Mouse (Mus musculus): ENCODE measurements at regions not wholly inside any gene's neighbourhood (a gene's known extent, or its start where the extent isn't known, plus 50 kb on each side); places are given as distances from the start of the nearest gene placed in this dataset.
A peak's percentile ranks its signal among the peaks of the same experiment; 100 is the strongest.
"Not testable (repeated sequence)": the region's sequence is repeated elsewhere in the genome, so short reads cannot be mapped to it uniquely, and the experiment has no call there.

DNA sequence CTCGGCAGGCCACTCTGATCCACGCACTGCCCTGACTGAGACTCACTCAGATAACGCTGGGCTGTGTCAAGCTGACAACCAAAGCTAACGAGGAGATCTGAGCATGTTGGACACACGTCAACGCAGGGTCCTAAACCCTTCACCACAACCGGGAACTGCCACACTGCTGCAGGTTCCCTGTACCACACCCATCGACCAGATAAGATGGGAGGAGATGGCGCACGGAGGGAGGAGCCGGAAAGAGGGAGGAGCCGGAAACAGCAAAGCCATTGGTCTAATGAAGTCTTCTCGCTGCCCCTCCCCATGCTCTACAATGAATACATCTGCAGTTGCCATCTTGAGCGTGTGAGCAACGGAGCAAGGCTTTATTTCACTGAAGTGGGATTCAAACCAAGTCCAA lies 182.9 kb upstream of the Rpl38 start:
- H3K4me1 ChIP-seq: peaks cover 17% of the 10 kb centered on the region; the same call in 1 of the 2 replicates
- no peak for ATAC-seq (ENCODE audit: insufficient number of reproducible peaks, low FRiP score, low TSS enrichment, low read depth)
- H3K9me3 ChIP-seq (replicated peaks): no peaks in the 10 kb centered on the region
- no peak overlapping the region for H3K9ac ChIP-seq
- H3K4me3 ChIP-seq (replicated peaks): no peak overlapping the region
- no peaks in the 10 kb centered on the region for H3K36me3 ChIP-seq
- 0 out of 2 replicates have a peak, but pooled peaks cover 4% of the 10 kb centered on the region for H3K27me3 ChIP-seq
- WGBS: 70% methylated on average over 15 of the region's 15 CpGs
- H3K27ac ChIP-seq (replicated peaks): no peak overlapping the region
- no peak overlapping the region for H3K4me2 ChIP-seq (replicated peaks)

DNA sequence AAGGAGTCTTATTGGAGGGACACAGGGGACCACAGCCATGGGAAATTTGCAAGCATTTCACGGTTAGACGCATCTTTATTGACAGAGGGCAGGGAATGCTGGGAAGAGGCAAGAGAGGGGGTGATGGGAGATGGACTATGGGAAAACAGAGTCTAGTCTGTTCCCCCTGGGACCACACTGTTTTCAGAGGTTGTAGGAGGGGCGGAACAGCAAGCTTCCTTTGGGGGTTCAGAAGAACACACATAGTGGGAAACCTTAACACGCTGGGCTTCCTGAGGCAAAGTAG lies 183.7 kb upstream of the Rpl38 start:
- Histone ChIP-seq H3K4me3 (replicated peaks) (no peak overlapping the region), H3K27me3 (no peaks in the 10 kb centered on the region), H3K9me3 (replicated peaks) (no peaks in the 10 kb centered on the region), H3K4me1 (peaks cover 17% of the 10 kb centered on the region; the same call in 1 of the 2 replicates), H3K27ac (replicated peaks) (no peak overlapping the region), H3K4me2 (replicated peaks) (no peak overlapping the region), H3K36me3 (no peaks in the 10 kb centered on the region), H3K9ac (no peak overlapping the region)
- ATAC-seq (ENCODE audit: insufficient number of reproducible peaks, low FRiP score, low TSS enrichment, low read depth): no peak
- WGBS: 78% methylated on average over 4 of the region's 4 CpGs

DNA sequence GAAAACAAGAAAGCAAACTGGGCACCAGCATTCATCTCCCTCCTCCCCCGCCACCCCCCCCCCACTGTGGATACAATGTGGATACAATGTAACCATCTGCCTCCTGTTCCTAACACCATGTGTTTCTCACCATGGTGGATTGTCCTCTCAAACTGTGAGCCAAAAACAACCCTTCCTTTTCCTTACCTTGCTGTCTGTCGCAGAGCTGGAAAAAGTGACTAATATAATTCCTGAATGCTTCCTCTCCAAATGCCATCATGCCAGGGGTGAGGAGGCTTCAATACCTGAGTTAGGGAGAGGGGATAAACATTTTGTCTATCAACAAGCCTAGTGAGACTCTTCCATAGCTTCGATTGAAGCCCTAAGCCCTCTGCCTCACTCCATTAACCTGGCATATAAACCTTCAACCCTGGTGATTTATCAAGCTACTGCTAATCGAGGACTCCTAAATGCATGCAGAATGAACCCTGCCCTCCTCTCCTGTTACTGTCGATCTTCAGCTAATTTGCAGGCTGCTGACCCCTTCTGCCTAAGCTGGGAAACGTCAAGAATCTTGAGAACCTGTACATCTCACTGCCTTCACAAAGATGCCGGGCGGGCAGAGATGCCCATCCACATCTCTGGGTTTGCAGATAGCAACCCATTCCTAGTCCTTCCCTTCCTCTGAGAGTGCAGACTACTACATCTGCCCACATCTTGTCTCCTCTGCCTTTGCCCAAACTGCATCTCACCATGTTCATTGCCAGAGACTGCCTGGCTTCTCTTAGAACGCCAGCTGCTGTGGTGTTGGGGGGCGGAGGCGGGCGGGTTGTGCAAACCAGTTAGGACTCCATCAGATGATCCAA lies 184.3 kb upstream of the Rpl38 start:
- 75% methylated on average over 12 of the region's 12 CpGs for whole genome bisulfite sequencing
- peaks cover 19% of the 10 kb centered on the region; the same call in 1 of the 2 replicates for H3K4me1 ChIP-seq
- no peak overlapping the region for H3K9ac ChIP-seq
- H3K4me3 ChIP-seq (replicated peaks): no peak overlapping the region
- no peaks in the 10 kb centered on the region for H3K36me3 ChIP-seq
- H3K27me3 ChIP-seq: no peaks in the 10 kb centered on the region
- no peak overlapping the region for H3K4me2 ChIP-seq (replicated peaks)
- H3K9me3 ChIP-seq (replicated peaks): no peaks in the 10 kb centered on the region
- no peak overlapping the region for H3K27ac ChIP-seq (replicated peaks)
- no peak for ATAC-seq (ENCODE audit: insufficient number of reproducible peaks, low FRiP score, low TSS enrichment, low read depth)

DNA sequence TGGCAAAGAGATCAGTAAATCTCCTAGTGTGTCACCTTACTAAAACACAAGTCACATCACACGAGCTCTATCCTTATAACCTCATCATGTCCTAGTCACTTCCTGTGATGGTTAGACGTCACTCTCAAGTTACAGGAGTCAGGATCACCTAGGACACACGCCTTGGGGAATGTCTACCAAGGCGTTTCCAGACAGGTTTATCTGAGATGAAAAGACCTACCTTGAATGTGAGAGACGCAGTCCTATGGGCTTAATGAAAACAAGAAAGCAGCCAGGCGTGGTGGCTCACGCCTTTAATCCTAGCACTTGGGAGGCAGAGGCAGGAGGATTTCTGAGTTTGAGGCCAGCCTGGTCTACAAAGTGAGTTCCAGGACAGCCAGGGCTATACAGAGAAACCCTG lies 185.0 kb upstream of the Rpl38 start:
- ATAC-seq (ENCODE audit: insufficient number of reproducible peaks, low FRiP score, low TSS enrichment, low read depth); H3K27ac ChIP-seq (replicated peaks); H3K9ac ChIP-seq; H3K27me3 ChIP-seq; H3K9me3 ChIP-seq (replicated peaks); H3K4me3 ChIP-seq (replicated peaks); H3K4me2 ChIP-seq (replicated peaks); H3K36me3 ChIP-seq: not testable (repeated sequence)
- 81% methylated on average over 7 of the region's 7 CpGs for WGBS
- peaks cover 21% of the 10 kb centered on the region; the same call in 1 of the 2 replicates for H3K4me1 ChIP-seq

DNA sequence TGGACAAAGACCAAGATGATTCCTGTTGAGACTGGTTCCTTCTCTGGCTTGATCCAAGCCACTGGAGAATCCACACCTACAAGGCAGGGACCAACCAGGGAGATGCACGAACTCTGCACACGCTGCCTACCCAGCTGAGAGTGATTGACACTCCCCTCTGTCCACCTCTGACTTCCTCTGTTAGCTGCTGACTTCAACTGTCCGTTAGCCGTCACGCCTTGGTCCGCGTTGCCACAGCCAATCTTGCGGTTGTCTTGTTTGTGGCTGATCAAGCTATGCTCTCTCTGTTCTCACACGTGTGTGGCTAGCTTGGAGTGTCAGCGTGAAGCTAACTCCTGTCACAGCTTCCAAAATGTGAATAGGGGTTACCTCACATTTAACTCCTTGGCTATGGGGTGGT lies 186.3 kb upstream of the Rpl38 start:
- Histone ChIP-seq H3K27ac (replicated peaks) (no peak overlapping the region), H3K9me3 (replicated peaks) (no peaks in the 10 kb centered on the region), H3K4me2 (replicated peaks) (no peak overlapping the region), H3K4me3 (replicated peaks) (no peak overlapping the region), H3K27me3 (no peaks in the 10 kb centered on the region), H3K4me1 (peaks cover 23% of the 10 kb centered on the region; the same call in 1 of the 2 replicates), H3K9ac (no peak overlapping the region), H3K36me3 (no peaks in the 10 kb centered on the region)
- WGBS: 75% methylated on average over 10 of the region's 10 CpGs
- ATAC-seq (ENCODE audit: insufficient number of reproducible peaks, low FRiP score, low TSS enrichment, low read depth): no peak

DNA sequence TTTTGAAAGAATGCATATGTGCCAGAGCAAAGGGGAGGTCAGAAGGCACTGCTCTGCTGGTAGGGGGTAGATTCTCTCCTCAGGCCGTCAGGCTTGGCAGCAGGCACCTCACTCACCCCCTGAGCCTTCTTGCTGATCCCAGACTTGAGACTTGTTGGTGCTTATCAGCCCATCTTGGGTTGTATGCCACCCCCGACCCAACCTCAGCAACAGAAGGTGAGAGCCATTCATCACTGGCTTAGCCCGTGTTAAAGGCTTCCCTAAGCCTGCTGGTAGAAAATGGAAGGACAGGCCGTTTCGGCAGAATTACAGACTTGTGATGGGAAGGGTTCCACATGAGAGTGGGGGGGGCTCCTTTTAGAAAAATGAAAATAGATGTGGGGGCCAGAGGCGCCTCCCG lies 187.3 kb upstream of the Rpl38 start:
- ATAC-seq (ENCODE audit: insufficient number of reproducible peaks, low FRiP score, low TSS enrichment, low read depth): no peak
- Histone ChIP-seq H3K36me3 (no peaks in the 10 kb centered on the region), H3K27me3 (no peaks in the 10 kb centered on the region), H3K27ac (replicated peaks) (no peak overlapping the region), H3K9ac (no peak overlapping the region), H3K4me1 (0 out of 2 replicates have a peak, but pooled peaks cover 13% of the 10 kb centered on the region), H3K4me3 (replicated peaks) (no peak overlapping the region), H3K9me3 (replicated peaks) (no peaks in the 10 kb centered on the region), H3K4me2 (replicated peaks) (no peak overlapping the region)
- WGBS: 61% methylated on average over 7 of the region's 7 CpGs

DNA sequence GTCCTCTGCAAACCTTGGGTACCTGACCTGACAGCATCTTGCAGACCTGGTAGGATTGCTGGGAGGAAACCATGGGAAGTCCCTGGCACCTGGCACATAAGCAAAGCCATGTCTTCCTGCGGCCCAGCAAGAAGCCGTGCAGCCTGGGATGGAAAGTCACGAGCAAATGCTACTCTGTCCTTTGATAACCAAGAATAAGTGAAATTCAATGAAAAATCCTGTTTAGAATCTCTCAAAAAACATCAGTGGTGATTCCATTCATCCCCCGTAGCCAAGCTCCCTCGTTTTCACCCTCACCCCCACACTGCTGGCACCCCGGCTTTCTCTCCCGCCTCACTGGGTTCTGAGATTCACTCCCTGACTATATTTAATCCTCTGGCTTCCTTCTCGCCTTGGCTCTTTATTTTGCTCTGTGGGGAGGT lies 188.2 kb upstream of the Rpl38 start:
- H3K27ac ChIP-seq (replicated peaks): no peak overlapping the region
- no peaks in the 10 kb centered on the region for H3K9me3 ChIP-seq (replicated peaks)
- WGBS: 79% methylated on average over 8 of the region's 8 CpGs
- ATAC-seq (ENCODE audit: insufficient number of reproducible peaks, low FRiP score, low TSS enrichment, low read depth): no peak
- no peak overlapping the region for H3K4me2 ChIP-seq (replicated peaks)
- 0 out of 2 replicates have a peak, but pooled peaks cover 14% of the 10 kb centered on the region for H3K4me1 ChIP-seq
- H3K4me3 ChIP-seq (replicated peaks): no peak overlapping the region
- no peak overlapping the region for H3K9ac ChIP-seq
- H3K36me3 ChIP-seq: no peaks in the 10 kb centered on the region
- no peaks in the 10 kb centered on the region for H3K27me3 ChIP-seq

DNA sequence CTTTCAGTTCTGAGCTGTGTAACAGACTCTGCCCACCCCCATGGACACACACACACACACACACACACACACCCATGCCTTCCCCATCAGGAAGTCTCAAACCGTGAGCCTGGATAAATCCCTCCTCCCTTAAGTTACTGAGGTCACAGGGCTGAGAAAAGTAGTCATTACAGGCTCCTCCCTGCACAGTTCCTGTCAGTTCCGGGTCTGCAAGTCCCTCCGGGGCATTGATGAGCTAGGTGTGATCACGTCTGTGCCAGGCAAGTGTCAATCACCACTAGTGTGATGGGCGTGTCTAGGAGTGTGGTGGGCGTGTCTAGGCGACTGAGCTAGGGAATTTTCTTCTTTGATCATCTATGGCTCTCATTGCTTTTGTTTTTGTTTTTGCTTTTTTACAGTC lies 189.6 kb upstream of the Rpl38 start:
- no peak overlapping the region; the same call in 1 of the 2 replicates for H3K4me2 ChIP-seq (replicated peaks)
- WGBS: 8% methylated on average over 7 of the region's 7 CpGs

DNA sequence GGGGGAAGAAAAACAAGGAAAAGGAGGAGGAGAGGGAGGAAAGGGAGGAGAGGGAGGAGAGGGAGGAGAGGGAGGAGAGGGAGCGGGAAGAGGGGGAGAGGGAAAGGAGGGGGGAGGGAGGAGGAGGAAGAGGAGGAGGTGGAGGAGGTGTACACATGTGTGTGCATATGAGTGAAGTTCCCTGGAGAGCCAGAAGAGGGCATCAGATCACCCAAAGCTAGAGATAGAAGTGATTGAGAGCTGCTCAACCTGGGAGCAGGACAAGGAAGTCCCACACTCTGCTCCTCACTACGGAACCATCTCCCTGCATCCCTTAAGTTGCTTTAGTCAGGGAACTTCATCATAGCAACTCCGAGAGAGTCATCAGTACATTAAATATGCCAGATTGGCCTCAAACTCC lies 191.0 kb upstream of the Rpl38 start:
- Histone ChIP-seq H3K27me3 (no peaks in the 10 kb centered on the region), H3K4me2 (replicated peaks) (no peak overlapping the region), H3K36me3 (no peaks in the 10 kb centered on the region), H3K27ac (replicated peaks) (no peak overlapping the region), H3K9me3 (replicated peaks) (no peaks in the 10 kb centered on the region), H3K4me1 (peaks cover 22% of the 10 kb centered on the region), H3K4me3 (replicated peaks) (no peak overlapping the region), H3K9ac (no peak overlapping the region)
- no peak for ATAC-seq (ENCODE audit: insufficient number of reproducible peaks, low FRiP score, low TSS enrichment, low read depth)
- WGBS: 71% methylated on average over 3 of the region's 3 CpGs

More for the DNA sequence above, 189.6 kb upstream of the Rpl38 start:
- Histone ChIP-seq H3K36me3 (no peaks in the 10 kb centered on the region), H3K27ac (replicated peaks) (peak overlapping the region; percentile 35; the same call in 1 of the 2 replicates), H3K9me3 (replicated peaks) (no peaks in the 10 kb centered on the region), H3K9ac (no peak overlapping the region), H3K4me1 (0 out of 2 replicates have a peak, but pooled peaks cover 12% of the 10 kb centered on the region), H3K4me3 (replicated peaks) (no peak overlapping the region), H3K27me3 (no peaks in the 10 kb centered on the region)
- no peak for ATAC-seq (ENCODE audit: insufficient number of reproducible peaks, low FRiP score, low TSS enrichment, low read depth)

DNA sequence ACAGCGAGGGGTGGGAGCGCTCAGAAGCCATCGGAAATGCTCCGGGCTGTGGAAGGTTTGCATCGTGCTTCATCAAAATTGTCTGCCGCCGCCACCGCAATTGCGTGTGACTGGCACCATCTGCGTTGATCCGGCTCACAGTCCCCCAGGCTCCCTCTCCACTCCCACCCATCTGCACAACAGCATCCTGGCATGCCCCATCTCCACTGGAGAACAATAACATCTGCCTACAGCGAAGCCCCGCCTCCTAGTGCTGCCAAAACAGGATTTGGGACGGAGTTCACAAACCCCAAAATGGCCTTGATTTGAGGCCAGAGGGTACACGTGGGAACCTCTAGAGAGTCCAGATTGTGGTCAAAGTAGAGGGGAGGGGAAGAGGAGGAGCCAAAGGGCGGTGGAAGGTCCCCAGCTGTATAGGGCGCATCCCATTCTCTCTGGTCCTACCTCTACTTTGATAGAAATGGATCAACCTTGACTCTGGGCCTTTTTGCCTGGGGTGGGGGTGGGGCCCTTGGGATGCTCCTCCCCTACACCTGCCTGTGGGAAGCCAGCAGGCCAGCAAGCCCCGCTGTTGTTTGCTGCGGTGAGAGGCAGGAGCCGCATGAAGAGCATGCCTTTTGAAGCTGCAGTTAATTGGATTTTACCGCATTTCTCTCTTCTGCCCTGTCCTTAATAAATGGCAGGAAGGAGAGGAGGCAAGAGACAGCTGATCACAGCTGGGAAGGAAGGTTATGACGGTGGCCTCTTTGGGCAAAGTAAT lies 195.6 kb upstream of the Rpl38 start:
- ATAC-seq (ENCODE audit: insufficient number of reproducible peaks, low FRiP score, low TSS enrichment, low read depth): peak; percentile 52; the same call in 1 of the 2 replicates
- H3K4me3 ChIP-seq (replicated peaks): peak overlapping the region; percentile 2; the same call in 1 of the 2 replicates
- 9% methylated on average over 22 of the region's 22 CpGs for WGBS

DNA sequence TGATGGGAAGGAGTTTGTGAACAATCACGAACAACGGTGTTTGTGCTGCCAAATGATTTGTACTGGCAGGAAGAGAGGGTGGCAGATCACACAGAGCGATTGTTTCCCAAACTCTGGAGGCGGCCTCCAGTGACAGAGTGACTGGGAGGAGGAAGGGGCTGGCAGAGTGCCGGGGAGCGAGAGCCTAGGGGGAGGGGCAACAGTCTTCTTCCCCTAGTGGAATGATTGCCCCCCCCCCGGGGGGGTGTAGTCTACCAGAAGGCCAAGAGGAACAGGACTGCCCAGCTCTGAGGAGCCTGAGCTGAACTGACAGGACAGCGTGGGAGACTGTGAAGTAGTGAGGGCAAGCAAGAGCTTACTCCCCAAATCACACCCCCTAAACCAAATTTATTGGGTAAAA lies 199.9 kb upstream of the Rpl38 start:
- Histone ChIP-seq H3K4me3 (replicated peaks) (no peak overlapping the region), H3K27me3 (no peaks in the 10 kb centered on the region), H3K4me2 (replicated peaks) (peak overlapping the region; percentile 35), H3K36me3 (no peaks in the 10 kb centered on the region), H3K27ac (replicated peaks) (peak overlapping the region; percentile 83), H3K9me3 (replicated peaks) (no peaks in the 10 kb centered on the region), H3K4me1 (peaks cover 61% of the 10 kb centered on the region), H3K9ac (no peak overlapping the region)
- ATAC-seq (ENCODE audit: insufficient number of reproducible peaks, low FRiP score, low TSS enrichment, low read depth): peak; percentile 39; the same call in 1 of the 2 replicates
- WGBS: 1% methylated on average over 8 of the region's 8 CpGs

More for the DNA sequence above, 195.6 kb upstream of the Rpl38 start:
- H3K9me3 ChIP-seq (replicated peaks): no peaks in the 10 kb centered on the region
- H3K9ac ChIP-seq: no peak overlapping the region
- peak overlapping the region; percentile 37 for H3K4me2 ChIP-seq (replicated peaks)
- peaks cover 42% of the 10 kb centered on the region for H3K4me1 ChIP-seq
- peak overlapping the region; percentile 28; the same call in 1 of the 2 replicates for H3K27ac ChIP-seq (replicated peaks)
- no peaks in the 10 kb centered on the region for H3K36me3 ChIP-seq
- no peaks in the 10 kb centered on the region for H3K27me3 ChIP-seq

Measured in embryonic facial prominence, embryonic 15.5 days (tissue).